Mouse (Mus musculus) CH12.LX (cell line): ENCODE data around the gene Abtb2. TPM values are rescaled to one million over a fixed set of nuclear protein-coding genes. Genes with fewer than 3 reads are reported as not detected.

Experiments used
- DNase-seq: peaks from one replicate; pipeline ENCODE4 v3.0.0-alpha.2; 2013; ENCODE audit errors: extremely low read depth
- H3K27ac ChIP-seq: 2 replicates; pipeline ENCODE4 v1.5.1; 2012; ENCODE audit warnings: low read depth, mild to moderate bottlenecking, control low read depth, moderate library complexity; ENCODE audit not compliant: insufficient read depth
- H3K27me3 ChIP-seq: replicated peaks from 2 replicates; pipeline ENCODE3; 2012; ENCODE audit warnings: inconsistent platforms
- H3K36me3 ChIP-seq, 2 experiments: replicated peaks in 1 of 2; 2 replicates each; pipeline versions ENCODE3 to v1.6.1; 2012; ENCODE audit warnings: inconsistent platforms in 1 of 2, low read length in 1 of 2, mild to moderate bottlenecking in 1 of 2, mixed read lengths in 1 of 2, moderate library complexity in 1 of 2; ENCODE audit not compliant: control insufficient read depth in 1 of 2, insufficient read depth in 1 of 2
- H3K4me1 ChIP-seq, 2 experiments: 2 replicates each; pipeline ENCODE4 v1.6.1; 2012; ENCODE audit warnings: inconsistent platforms in 1 of 2, moderate library complexity in 1 of 2; ENCODE audit not compliant: insufficient read depth in 2 of 2, control insufficient read depth in 1 of 2
- H3K4me2 ChIP-seq: 2 replicates; pipeline ENCODE4 v1.6.1; 2012; ENCODE audit warnings: low read depth, mild to moderate bottlenecking, control low read depth; ENCODE audit not compliant: poor library complexity, insufficient read depth, severe bottlenecking
- H3K4me3 ChIP-seq, 3 experiments: fragments of 150-350 bp in 1 of 3; sonication (generic) in 1 of 3; replicated peaks in 1 of 3; 2 replicates each; pipeline versions ENCODE3 to v1.5.1; 2011 to 2012; ENCODE audit warnings: low read depth in 2 of 3, low read length in 2 of 3, mild to moderate bottlenecking in 2 of 3, moderate library complexity in 2 of 3, control low read depth in 1 of 3, improper control_type of control experiment in 1 of 3, inconsistent platforms in 1 of 3, mixed read lengths in 1 of 3; ENCODE audit not compliant: poor library complexity in 1 of 3
- H3K79me2 ChIP-seq: replicated peaks from 2 replicates; pipeline ENCODE4 v1.6.1; 2012; ENCODE audit warnings: mild to moderate bottlenecking, moderate library complexity; ENCODE audit not compliant: control insufficient read depth, poor library complexity, insufficient read depth, severe bottlenecking; ENCODE audit errors: extremely low read depth
- H3K9ac ChIP-seq: 2 replicates; pipeline ENCODE4 v1.6.1; 2012; ENCODE audit warnings: low read depth, mild to moderate bottlenecking, control low read depth, moderate library complexity; ENCODE audit not compliant: insufficient read depth
- H3K9me3 ChIP-seq: replicated peaks from 2 replicates; pipeline ENCODE3; 2012; ENCODE audit warnings: low read length, inconsistent platforms, mixed read lengths
- BHLHE40 ChIP-seq: IDR thresholded peaks from 2 replicates; pipeline ENCODE4 v1.6.1; 2011; ENCODE audit warnings: mild to moderate bottlenecking, low read depth, low read length, improper control_type of control experiment
- CHD1 ChIP-seq: IDR thresholded peaks from 2 replicates; pipeline ENCODE4 v1.6.1; 2012; ENCODE audit warnings: low read depth, low read length, improper control_type of control experiment, inconsistent platforms
- E2F4 ChIP-seq: IDR thresholded peaks from 2 replicates; pipeline ENCODE4 v1.6.1; 2011; ENCODE audit warnings: low read depth, low read length, improper control_type of control experiment; ENCODE audit not compliant: insufficient replicate concordance
- EP300 ChIP-seq: IDR thresholded peaks from 2 replicates; pipeline ENCODE4 v1.6.1; 2011; ENCODE audit warnings: low read length, improper control_type of control experiment
- ETS1 ChIP-seq: conservative IDR thresholded peaks from 2 replicates; pipeline ENCODE4 v1.6.1; 2012; ENCODE audit warnings: low read depth, mild to moderate bottlenecking, inconsistent platforms, low read length, improper control_type of control experiment, moderate library complexity
- GABPA ChIP-seq: IDR thresholded peaks from 2 replicates; pipeline ENCODE4 v1.6.1; 2012; ENCODE audit warnings: low read depth, low read length, improper control_type of control experiment, inconsistent platforms; ENCODE audit not compliant: insufficient replicate concordance
- HCFC1 ChIP-seq: IDR thresholded peaks from 2 replicates; pipeline ENCODE4 v1.6.1; 2012; ENCODE audit warnings: low read depth, mild to moderate bottlenecking, inconsistent platforms, low read length, improper control_type of control experiment
- IRF4 ChIP-seq: IDR thresholded peaks from 2 replicates; pipeline ENCODE4 v1.6.1; 2014; ENCODE audit warnings: low read depth, mild to moderate bottlenecking, inconsistent platforms, low read length, improper control_type of control experiment
- JUND ChIP-seq: conservative IDR thresholded peaks from 2 replicates; pipeline ENCODE4 v1.6.1; 2011; ENCODE audit warnings: low read depth, low read length, improper control_type of control experiment
- MAX ChIP-seq: IDR thresholded peaks from 2 replicates; pipeline ENCODE4 v1.6.1; 2011; ENCODE audit warnings: low read length, improper control_type of control experiment
- MEF2A ChIP-seq: IDR thresholded peaks from 2 replicates; pipeline ENCODE4 v1.6.1; 2014; ENCODE audit warnings: low read depth, mild to moderate bottlenecking, inconsistent platforms, low read length, improper control_type of control experiment, borderline replicate concordance
- MXI1 ChIP-seq: IDR thresholded peaks from 2 replicates; pipeline ENCODE4 v1.6.1; 2011; ENCODE audit warnings: mild to moderate bottlenecking, low read depth, low read length, improper control_type of control experiment
- MYC ChIP-seq: IDR thresholded peaks from 2 replicates; pipeline ENCODE4 v1.6.1; 2011; ENCODE audit warnings: low read depth, mild to moderate bottlenecking, improper control_type of control experiment, low read length
- NRF1 ChIP-seq: IDR thresholded peaks from 2 replicates; pipeline ENCODE4 v1.6.1; 2014; ENCODE audit warnings: low read depth, mild to moderate bottlenecking, inconsistent platforms, low read length, improper control_type of control experiment, moderate library complexity
- PAX5 ChIP-seq: IDR thresholded peaks from 2 replicates; pipeline ENCODE4 v1.6.1; 2012; ENCODE audit warnings: low read length, inconsistent platforms, mixed read lengths
- POLR2AphosphoS2 ChIP-seq: IDR thresholded peaks from 2 replicates; pipeline ENCODE4 v1.6.1; 2011; ENCODE audit warnings: low read depth, low read length, improper control_type of control experiment
- RAD21 ChIP-seq: IDR thresholded peaks from 2 replicates; pipeline ENCODE4 v1.6.1; 2011; ENCODE audit warnings: low read depth, mild to moderate bottlenecking, low read length, improper control_type of control experiment, moderate library complexity
- RCOR1 ChIP-seq: conservative IDR thresholded peaks from 2 replicates; pipeline ENCODE4 v1.6.1; 2012; ENCODE audit warnings: low read depth, mild to moderate bottlenecking, inconsistent platforms, low read length, improper control_type of control experiment
- SIN3A ChIP-seq: IDR thresholded peaks from 2 replicates; pipeline ENCODE4 v1.6.1; 2012; ENCODE audit warnings: low read length, improper control_type of control experiment, inconsistent platforms
- SMC3 ChIP-seq: IDR thresholded peaks from 2 replicates; pipeline ENCODE4 v1.6.1; 2011; ENCODE audit warnings: low read depth, low read length, improper control_type of control experiment
- TCF12 ChIP-seq: IDR thresholded peaks from 2 replicates; pipeline ENCODE4 v1.6.1; 2014; ENCODE audit warnings: low read depth, mild to moderate bottlenecking, inconsistent platforms, low read length, improper control_type of control experiment
- USF1 ChIP-seq: IDR thresholded peaks from 2 replicates; pipeline ENCODE4 v1.6.1; 2014; ENCODE audit warnings: low read depth, mild to moderate bottlenecking, inconsistent platforms, low read length, improper control_type of control experiment
- USF2 ChIP-seq: conservative IDR thresholded peaks from 2 replicates; pipeline ENCODE4 v1.6.1; 2011; ENCODE audit warnings: low read depth, low read length, improper control_type of control experiment
- ZC3H11A ChIP-seq: IDR thresholded peaks from 2 replicates; pipeline ENCODE4 v1.6.1; 2012; ENCODE audit warnings: low read depth, mild to moderate bottlenecking, inconsistent platforms, low read length, improper control_type of control experiment
- ZKSCAN1 ChIP-seq: IDR thresholded peaks from 2 replicates; pipeline ENCODE4 v1.6.1; 2012; ENCODE audit warnings: low read depth, inconsistent platforms, low read length, improper control_type of control experiment, borderline replicate concordance
- ZMIZ1 ChIP-seq: IDR thresholded peaks from 2 replicates; pipeline ENCODE4 v1.6.1; 2012; ENCODE audit warnings: low read depth, mild to moderate bottlenecking, inconsistent platforms, low read length, improper control_type of control experiment
- ZNF384 ChIP-seq: IDR thresholded peaks from 2 replicates; pipeline ENCODE4 v1.6.1; 2012; ENCODE audit warnings: low read depth, low read length, improper control_type of control experiment, inconsistent platforms
- dilution Hi-C: fragments of 300-500 bp; cut with MboI; formaldehyde crosslinking; loops from 2 replicates; pipeline ENCODE4 v1.14.3; 2020; ENCODE audit warnings: low sequenced_read_pairs; ENCODE audit not compliant: extremely low pct_unique_long_range_greater_than_20kb, extremely low pct_ligation_motif_present
- in situ Hi-C: fragments of 300-500 bp; cut with MboI; formaldehyde crosslinking; loops from 3 replicates; pipeline ENCODE4 v1.14.3; 2019; ENCODE audit warnings: low sequenced_read_pairs, low pct_ligation_motif_present, low pct_unique_long_range_greater_than_20kb, mixed read lengths
- polyA plus RNA-seq: library from polyadenylated mRNA; unstranded; fragments of >175 nt; gene quantifications from 2 replicates; pipeline ENCODE4 v1.2.1, GENCODE M21; 2012; ENCODE audit warnings: low read depth; ENCODE audit not compliant: insufficient read length
- total RNA-seq, 2 experiments: library from RNA; depleted of rRNA; stranded (reverse); fragments of 300-350 nt in 1 of 2; fragments of >200 nt in 1 of 2; gene quantifications; 2 replicates each; pipeline ENCODE4 v1.2.3; 2012 to 2014

Abtb2 gene
- total and polyA plus RNA-seq, 3 experiments, result 2.9 to 7.7 (median 3.8) TPM

DNA sequence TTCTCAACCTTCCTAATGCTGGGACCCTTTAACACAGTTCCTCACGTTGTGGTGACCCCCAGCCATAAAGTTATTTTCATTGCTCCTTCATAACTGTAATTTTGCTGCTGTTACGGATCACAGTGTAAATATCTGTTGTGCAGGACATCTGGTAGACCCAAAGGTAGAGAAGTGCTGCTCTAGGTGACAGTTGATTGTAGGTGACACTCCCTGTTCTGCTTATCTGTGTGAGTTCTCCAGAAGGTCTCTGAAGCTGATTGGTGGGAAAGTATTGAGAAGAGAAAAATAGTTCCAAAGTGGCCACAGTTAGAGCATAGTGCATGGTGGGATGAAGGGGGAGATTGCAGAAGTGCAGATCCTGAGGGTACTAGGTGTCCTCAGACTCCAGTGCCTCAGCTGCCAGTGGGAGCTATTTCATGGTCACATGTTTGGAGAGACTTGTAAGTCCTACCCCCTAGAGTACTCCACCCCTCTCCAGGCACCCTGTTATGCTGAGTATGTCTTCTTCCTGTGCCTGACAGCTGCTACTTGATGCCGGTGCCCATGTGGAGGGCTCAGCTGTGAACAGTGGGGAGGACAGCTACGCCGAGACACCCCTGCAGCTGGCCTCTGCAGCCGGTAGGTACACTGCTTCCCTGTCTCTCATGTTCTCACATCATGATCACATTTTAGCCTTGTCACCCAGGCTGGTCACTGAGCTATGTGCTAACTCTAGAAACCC lies 141.1 kb downstream of the Abtb2 start:
- Histone ChIP-seq H3K4me2 (no peak overlapping the region), H3K4me3 (no peak overlapping the region), H3K9me3 (no peaks in the 10 kb centered on the region), H3K27ac (no peak overlapping the region), H3K36me3 (peaks cover 46 to 98% of the 10 kb centered on the region in 2 experiments), H3K4me1 (0 out of 4 replicates have a peak, but pooled peaks cover 0 to 4% of the 10 kb centered on the region in 2 experiments), H3K27me3 (no peaks in the 10 kb centered on the region), H3K9ac (no peak overlapping the region), H3K79me2 (no peaks in the 10 kb centered on the region)
- no peak for DNase-seq
- TF ChIP-seq ZNF384 (no peak), RAD21 (no peak), JUND (no peak), MAX (no peak), USF1 (no peak), PAX5 (no peak), BHLHE40 (no peak), SIN3A (no peak), EP300 (no peak), ZMIZ1 (no peak), ETS1 (no peak), CHD1 (no peak), MEF2A (no peak), ZC3H11A (no peak), SMC3 (no peak), E2F4 (no peak), POLR2AphosphoS2 (no peak)
- in situ Hi-C loops (loop anchor here (25.0 kb wide), 1 partner anchor 245 kb away; no protein-coding TSS in a partner anchor), dilution Hi-C loops (no loop called here)

- Histone ChIP-seq H3K4me2 (no peak overlapping the region), H3K9me3 (no peaks in the 10 kb centered on the region), H3K36me3 (peaks cover 39 to 97% of the 10 kb centered on the region in 2 experiments), H3K9ac (no peak overlapping the region), H3K4me3 (no peak overlapping the region), H3K79me2 (no peaks in the 10 kb centered on the region), H3K27ac (no peak overlapping the region), H3K27me3 (no peaks in the 10 kb centered on the region), H3K4me1 (peaks cover 2 to 4% of the 10 kb centered on the region in 2 experiments; a peak in 2 of 4 replicates)
- no peak for DNase-seq
- in situ Hi-C loops, result loop anchor here (25.0 kb wide), 1 partner anchor 249 kb away; no protein-coding TSS in a partner anchor
- dilution Hi-C loops, result no loop called here
- TF ChIP-seq ZNF384, result no peak
- no peak for TF ChIP-seq ZKSCAN1
- TF ChIP-seq SMC3, result no peak
- TF ChIP-seq MYC, result no peak
- no peak for TF ChIP-seq POLR2AphosphoS2
- no peak for TF ChIP-seq RCOR1
- no peak for TF ChIP-seq HCFC1
- TF ChIP-seq MXI1, result no peak
- TF ChIP-seq GABPA, result no peak
- no peak for TF ChIP-seq NRF1
- TF ChIP-seq USF2, result no peak
- TF ChIP-seq MEF2A, result no peak
- no peak for TF ChIP-seq ZMIZ1
- no peak for TF ChIP-seq ZC3H11A
- no peak for TF ChIP-seq IRF4
- no peak for TF ChIP-seq TCF12
Measured at GRCm38 (mm10) chr2:103710849-103711248, 144.7 kb downstream of the Abtb2 start.
